Mouse (Mus musculus): ENCODE data around the gene Mplkip. TPM values are rescaled to one million over a fixed set of nuclear protein-coding genes. Genes with fewer than 3 reads are reported as not detected.

Gene Mplkip
- total RNA-seq (2014; rRNA removed) (16.1 and 17.0 TPM in 2 replicates), polyA plus RNA-seq (2015; fragmentation: Nextera tagmentation; extraction: Ambion mirVana) (27.3 and 28.8 TPM in 2 replicates)

DNA sequence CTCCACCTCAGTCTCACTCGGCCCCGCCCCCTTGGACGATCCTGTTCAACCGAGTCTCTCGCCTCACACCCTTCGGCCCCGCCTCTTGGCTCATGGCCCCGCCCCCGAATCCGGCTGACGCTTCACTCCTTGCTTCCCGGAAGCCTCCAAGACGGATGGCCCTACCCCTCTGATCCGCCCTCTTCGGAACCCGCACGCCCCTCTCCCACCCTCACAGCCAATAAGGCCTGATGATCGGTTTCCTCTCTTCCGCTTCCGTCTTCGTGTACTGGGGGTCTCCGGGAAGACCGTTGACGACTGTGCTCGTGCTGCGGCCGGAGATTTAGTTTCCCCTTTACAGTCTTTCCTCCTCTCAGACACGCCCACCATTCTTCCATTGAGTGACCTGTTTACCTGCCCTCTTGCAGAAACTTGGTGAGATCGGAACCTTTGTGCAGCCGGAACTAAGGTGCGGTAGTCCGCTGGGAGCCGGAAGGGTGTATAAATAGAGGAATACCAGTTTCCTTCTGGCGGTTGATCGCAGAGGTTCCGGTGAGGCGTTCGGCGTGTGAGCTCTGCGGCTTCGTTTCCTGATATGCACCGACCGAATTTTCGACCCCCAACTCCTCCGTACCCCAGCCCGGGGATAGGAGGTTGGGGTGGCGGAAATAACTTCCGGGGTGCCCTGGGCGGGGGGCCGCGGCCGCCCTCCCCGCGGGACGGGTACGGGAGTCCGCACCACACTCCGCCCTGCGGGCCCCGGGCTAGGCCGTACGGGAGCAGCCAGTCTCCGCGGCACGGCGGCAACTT lies at the start of gene Mplkip, which contains the start of gene Sugct:
Gene Mplkip (plus strand): TSS at position 282 of the 789 bp plus-strand sequence.
Gene Sugct (minus strand): TSS at position 643 of the 789 bp plus-strand sequence.
- 2% methylated on average over 64 of the region's 66 CpGs for WGBS
- Histone ChIP-seq H3K9me3 (ENCODE audit: low read length) (no peaks in the 10 kb centered on the region), H3K9ac (replicated peaks; ENCODE audit: low read length) (peak within 1 kb of the TSS; percentile 86), H3K4me3 (ENCODE audit: low read length) (peak within 1 kb of the TSS; percentile 86), H3K36me3 (ENCODE audit: insufficient read depth, low read length) (no peaks in the 10 kb centered on the region), H3K4me1 (ENCODE audit: insufficient read depth, low read length) (no peaks in the 10 kb centered on the region), H3K27me3 (ENCODE audit: insufficient read depth, low read length) (no peaks in the 10 kb centered on the region), H3K27ac (peak within 1 kb of the TSS; percentile 90), H3K4me2 (ENCODE audit: low read depth, low read length) (peak within 1 kb of the TSS; percentile 81)
- no peak for TF ChIP-seq CTCF (IDR thresholded peaks at IDR 0.05; ENCODE audit: low read depth)
- peak; percentile 99 for ATAC-seq
- peak; percentile 100 for DNase-seq (ENCODE audit: low spot score)

DNA sequence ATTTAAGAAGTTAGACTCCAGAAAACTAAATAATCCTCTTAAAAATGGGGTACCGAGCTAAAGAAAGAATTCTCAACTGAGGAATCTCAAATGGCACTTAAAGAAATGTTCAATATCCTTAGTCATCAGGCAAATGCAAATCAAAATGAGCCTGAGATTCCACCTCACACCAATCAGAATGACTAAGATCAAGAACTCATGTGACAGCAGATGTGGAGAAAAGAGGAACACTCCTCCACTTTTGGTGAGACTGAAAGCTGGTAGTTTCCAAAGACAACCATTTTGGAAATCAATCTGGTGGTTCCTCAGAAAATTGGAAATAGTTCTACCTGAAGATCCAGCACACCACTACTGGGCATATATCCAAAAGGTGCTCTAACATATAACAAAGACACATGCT lies 27.6 kb upstream of the Mplkip start:
- Histone ChIP-seq H3K4me2 (ENCODE audit: low read depth, low read length) (no peak overlapping the region), H3K27me3 (ENCODE audit: insufficient read depth, low read length) (no peaks in the 10 kb centered on the region), H3K4me1 (ENCODE audit: insufficient read depth, low read length) (no peaks in the 10 kb centered on the region), H3K9ac (replicated peaks; ENCODE audit: low read length) (no peak overlapping the region), H3K36me3 (ENCODE audit: insufficient read depth, low read length) (no peaks in the 10 kb centered on the region), H3K27ac (no peak overlapping the region), H3K9me3 (ENCODE audit: low read length) (no peaks in the 10 kb centered on the region), H3K4me3 (ENCODE audit: low read length) (no peak overlapping the region)
- no peak for DNase-seq (ENCODE audit: low spot score)
- 93% methylated on average over 1 of the region's 1 CpGs for WGBS
- no peak for TF ChIP-seq CTCF (IDR thresholded peaks at IDR 0.05; ENCODE audit: low read depth)
- no peak for ATAC-seq

DNA sequence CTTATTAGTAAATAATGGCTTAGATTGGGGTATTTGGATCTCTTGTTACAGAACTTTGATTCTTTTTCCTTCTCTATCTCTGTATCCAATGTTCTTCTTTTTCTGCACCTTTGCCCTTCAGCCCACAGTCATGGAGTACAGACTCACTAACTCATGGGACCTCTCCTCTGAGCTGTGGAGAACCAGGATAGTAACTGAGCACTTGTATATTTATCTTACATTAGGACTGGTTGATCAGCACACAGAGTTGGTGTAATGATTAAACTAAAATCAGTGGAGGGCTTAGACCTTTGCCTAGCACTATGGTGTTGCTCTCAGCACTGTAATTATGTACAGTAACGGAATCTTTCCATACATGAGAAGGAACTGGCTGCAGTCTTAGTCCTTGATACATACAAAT lies 23.9 kb upstream of the Mplkip start:
- H3K4me2 ChIP-seq (ENCODE audit: low read depth, low read length) = no peak overlapping the region
- no peak overlapping the region for H3K27ac ChIP-seq
- H3K4me1 ChIP-seq (ENCODE audit: insufficient read depth, low read length) = no peaks in the 10 kb centered on the region
- H3K9me3 ChIP-seq (ENCODE audit: low read length) = no peaks in the 10 kb centered on the region
- no peak for ATAC-seq
- H3K36me3 ChIP-seq (ENCODE audit: insufficient read depth, low read length) = no peaks in the 10 kb centered on the region
- H3K9ac ChIP-seq (replicated peaks; ENCODE audit: low read length) = no peak overlapping the region
- no peaks in the 10 kb centered on the region for H3K27me3 ChIP-seq (ENCODE audit: insufficient read depth, low read length)
- no peak overlapping the region for H3K4me3 ChIP-seq (ENCODE audit: low read length)
- WGBS = 72% methylated on average over 1 of the region's 1 CpGs
- no peak for DNase-seq (ENCODE audit: low spot score)
- no peak for TF ChIP-seq CTCF (IDR thresholded peaks at IDR 0.05; ENCODE audit: low read depth)

DNA sequence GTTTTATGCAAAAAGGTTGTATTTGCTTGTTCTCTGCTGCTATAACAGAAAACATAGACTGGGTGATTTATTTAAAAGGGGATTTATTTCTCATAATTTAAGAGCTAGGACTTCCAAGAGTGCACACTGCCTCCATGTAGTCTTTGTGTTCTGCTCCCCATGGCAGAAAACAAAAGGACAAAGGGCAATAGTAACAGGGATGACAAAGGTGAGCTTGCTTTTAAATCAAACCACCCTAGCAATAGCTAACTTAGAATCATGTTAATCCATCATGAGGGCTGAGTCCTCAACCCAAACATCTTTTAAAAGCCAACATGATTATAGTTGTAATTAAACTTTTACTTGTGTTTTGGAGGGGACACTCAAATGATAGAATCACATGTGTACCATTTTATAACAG lies 5.5 kb upstream of the Mplkip start:
- no peak for ATAC-seq
- Histone ChIP-seq H3K4me1 (ENCODE audit: insufficient read depth, low read length) (no peaks in the 10 kb centered on the region), H3K9ac (replicated peaks; ENCODE audit: low read length) (no peak overlapping the region)

DNA sequence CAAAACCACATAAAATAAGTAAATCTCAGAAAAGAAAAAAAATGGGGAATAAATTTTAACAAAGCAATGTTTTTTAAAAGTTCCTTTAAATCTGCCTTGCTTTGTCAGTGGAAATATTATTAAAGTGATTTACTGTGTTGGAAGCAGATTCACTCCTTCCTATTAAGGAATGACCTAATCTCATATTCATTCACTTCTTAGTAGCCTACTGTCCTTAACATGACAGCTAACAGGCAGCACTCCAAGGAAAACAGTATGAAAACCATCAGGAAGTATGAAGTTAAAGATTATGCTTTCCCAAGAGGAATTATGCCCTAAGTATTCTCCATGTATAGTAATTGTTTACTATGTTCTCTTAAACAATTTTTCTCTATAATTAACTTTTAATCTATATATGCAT lies 4.3 kb upstream of the Mplkip start:
- Histone ChIP-seq H3K27me3 (ENCODE audit: insufficient read depth, low read length) (no peaks in the 10 kb centered on the region), H3K4me3 (ENCODE audit: low read length) (no peak overlapping the region), H3K9ac (replicated peaks; ENCODE audit: low read length) (no peak overlapping the region), H3K9me3 (ENCODE audit: low read length) (no peaks in the 10 kb centered on the region), H3K4me2 (ENCODE audit: low read depth, low read length) (no peak overlapping the region), H3K4me1 (ENCODE audit: insufficient read depth, low read length) (no peaks in the 10 kb centered on the region), H3K27ac (no peak overlapping the region), H3K36me3 (ENCODE audit: insufficient read depth, low read length) (no peaks in the 10 kb centered on the region)
- DNase-seq (ENCODE audit: low spot score) (no peak), ATAC-seq (no peak)
- no peak for TF ChIP-seq CTCF (IDR thresholded peaks at IDR 0.05; ENCODE audit: low read depth)

More for the DNA sequence above, 5.5 kb upstream of the Mplkip start:
- no peak overlapping the region for H3K4me2 ChIP-seq (ENCODE audit: low read depth, low read length)
- H3K36me3 ChIP-seq (ENCODE audit: insufficient read depth, low read length) = no peaks in the 10 kb centered on the region
- TF ChIP-seq CTCF (IDR thresholded peaks at IDR 0.05; ENCODE audit: low read depth) = no peak
- no peak for DNase-seq (ENCODE audit: low spot score)
- H3K27ac ChIP-seq = no peak overlapping the region
- H3K4me3 ChIP-seq (ENCODE audit: low read length) = no peak overlapping the region
- H3K9me3 ChIP-seq (ENCODE audit: low read length) = no peaks in the 10 kb centered on the region
- H3K27me3 ChIP-seq (ENCODE audit: insufficient read depth, low read length) = no peaks in the 10 kb centered on the region

DNA sequence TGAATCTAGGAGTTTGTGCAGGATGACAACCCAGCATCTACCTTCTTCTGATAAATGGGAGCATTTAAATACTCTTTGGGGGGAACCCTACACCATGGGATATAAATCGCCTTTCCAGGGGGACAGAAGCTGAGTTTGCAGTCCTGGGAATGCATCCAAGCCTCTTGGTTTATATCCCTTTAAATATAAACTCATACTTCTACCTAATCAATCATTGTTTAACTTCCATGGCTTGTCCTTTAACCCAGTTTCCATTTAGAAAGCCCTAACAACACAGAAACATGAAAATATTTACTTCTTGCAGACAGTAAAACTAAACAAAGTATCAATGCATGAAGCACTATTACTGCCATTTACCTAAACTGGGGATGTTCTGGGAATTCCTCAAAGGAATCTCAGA lies 3.6 kb upstream of the Mplkip start:
- Histone ChIP-seq H3K4me2 (ENCODE audit: low read depth, low read length) (no peak overlapping the region), H3K9me3 (ENCODE audit: low read length) (no peaks in the 10 kb centered on the region), H3K27me3 (ENCODE audit: insufficient read depth, low read length) (no peaks in the 10 kb centered on the region), H3K4me1 (ENCODE audit: insufficient read depth, low read length) (no peaks in the 10 kb centered on the region), H3K9ac (replicated peaks; ENCODE audit: low read length) (no peak overlapping the region), H3K27ac (no peak overlapping the region), H3K4me3 (ENCODE audit: low read length) (no peak overlapping the region), H3K36me3 (ENCODE audit: insufficient read depth, low read length) (no peaks in the 10 kb centered on the region)
- TF ChIP-seq CTCF (IDR thresholded peaks at IDR 0.05; ENCODE audit: low read depth) = no peak
- 67% methylated on average over 1 of the region's 1 CpGs for WGBS
- ATAC-seq (no peak), DNase-seq (ENCODE audit: low spot score) (no peak)

DNA sequence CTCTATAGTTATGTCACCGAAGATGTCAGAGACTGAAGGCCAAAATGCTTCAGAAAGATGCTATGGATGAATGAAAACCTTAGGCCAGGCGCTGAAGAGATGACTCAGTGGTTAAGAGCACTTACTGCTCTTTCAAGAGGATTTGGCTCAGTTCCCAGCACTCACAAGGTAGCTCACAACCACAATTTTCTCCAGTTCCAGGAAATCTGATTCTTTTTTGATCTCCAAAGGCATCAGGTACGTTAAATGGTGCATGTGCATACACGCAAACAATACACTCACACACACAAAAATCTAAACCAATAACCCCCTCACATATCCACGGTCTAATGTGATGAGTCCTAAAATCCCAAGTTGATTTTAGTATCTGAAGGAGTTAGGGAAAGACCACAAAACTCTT lies 1.2 kb upstream of the Mplkip start:
- TF ChIP-seq CTCF (IDR thresholded peaks at IDR 0.05; ENCODE audit: low read depth) = no peak
- H3K27ac ChIP-seq = no peak overlapping the region
- no peak overlapping the region for H3K9ac ChIP-seq (replicated peaks; ENCODE audit: low read length)
- 69% methylated on average over 5 of the region's 5 CpGs for WGBS
- H3K27me3 ChIP-seq (ENCODE audit: insufficient read depth, low read length) = no peaks in the 10 kb centered on the region
- no peaks in the 10 kb centered on the region for H3K36me3 ChIP-seq (ENCODE audit: insufficient read depth, low read length)
- DNase-seq (ENCODE audit: low spot score) = peak; percentile 19
- H3K4me1 ChIP-seq (ENCODE audit: insufficient read depth, low read length) = no peaks in the 10 kb centered on the region
- H3K4me2 ChIP-seq (ENCODE audit: low read depth, low read length) = peak overlapping the region; percentile 69
- H3K4me3 ChIP-seq (ENCODE audit: low read length) = peak overlapping the region; percentile 86
- ATAC-seq = no peak
- no peaks in the 10 kb centered on the region for H3K9me3 ChIP-seq (ENCODE audit: low read length)
